Mouse (Mus musculus) thymus, adult 2 months (tissue): ENCODE data around the gene Cfap299.

Experiments
- CTCF ChIP-seq: fragments of 200-500 bp; IDR thresholded peaks from 2 replicates; pipeline ENCODE4 v1.5.1; 2012; ENCODE audit warnings: mild to moderate bottlenecking, control low read depth, low read length, moderate library complexity, borderline replicate concordance; ENCODE audit not compliant: control insufficient read depth, poor library complexity, insufficient read depth; ENCODE audit errors: extremely low read depth
- POLR2A ChIP-seq: fragments of 200-500 bp; IDR thresholded peaks from 2 replicates; pipeline ENCODE4 v1.6.1; 2012; ENCODE audit warnings: mild to moderate bottlenecking, low read length, control low read depth, moderate library complexity; ENCODE audit not compliant: control insufficient read depth, poor library complexity, insufficient read depth; ENCODE audit errors: extremely low read depth

- no peak for TF ChIP-seq CTCF
- TF ChIP-seq POLR2A, result no peak
These were observed 321.2 kb downstream of the Cfap299 start for GRCm38 (mm10) chr5:98650345-98650744.
